Mouse (Mus musculus) cortical plate, adult 2 months (tissue): Measurements from ENCODE around the gene Spata32. TPM values are rescaled to one million over a fixed set of nuclear protein-coding genes. Genes with fewer than 3 reads are reported as not detected.
A peak's percentile ranks its signal among the peaks of the same experiment; 100 is the strongest.

Source experiments
- H3K27ac ChIP-seq: fragments of 200-500 bp; 2 replicates; pipeline ENCODE4 v1.5.1; 2012; ENCODE audit warnings: low read length, control low read depth, inconsistent platforms; ENCODE audit not compliant: insufficient read depth
- H3K4me1 ChIP-seq: fragments of 200-500 bp; 2 replicates; pipeline ENCODE4 v1.6.1; 2011; ENCODE audit warnings: low read length; ENCODE audit not compliant: control insufficient read depth, insufficient read depth
- H3K4me3 ChIP-seq: fragments of 200-500 bp; 2 replicates; pipeline ENCODE4 v1.5.1; 2011; ENCODE audit warnings: mild to moderate bottlenecking, low read length, control low read depth; ENCODE audit not compliant: insufficient read depth
- CTCF ChIP-seq: fragments of 200-500 bp; IDR thresholded peaks from 2 replicates; pipeline ENCODE4 v1.5.1; 2011; ENCODE audit warnings: mild to moderate bottlenecking, control low read depth, low read length; ENCODE audit not compliant: insufficient read depth; ENCODE audit errors: extremely low read depth
- POLR2A ChIP-seq: fragments of 200-500 bp; IDR thresholded peaks from 2 replicates; pipeline ENCODE4 v1.6.1; 2011; ENCODE audit warnings: mild to moderate bottlenecking, low read length, control low read depth; ENCODE audit not compliant: insufficient read depth; ENCODE audit errors: extremely low read depth
- polyA plus RNA-seq: library from polyadenylated mRNA; depleted of rRNA; stranded (reverse); fragments of >200 nt; gene quantifications from 2 replicates; pipeline ENCODE4 v1.2.3, GENCODE M21; 2012

Spata32 gene
- polyA plus RNA-seq, 1 experiment, result 2.5 TPM

GRCm38 (mm10) chr11:103181349-103181748 lies 36.9 kb downstream of the Spata32 start:
- TF ChIP-seq CTCF (no peak), POLR2A (no peak)
- no peak overlapping the region for H3K4me3 ChIP-seq
- H3K4me1 ChIP-seq, result peaks cover 4% of the 10 kb centered on the region
- no peak overlapping the region for H3K27ac ChIP-seq

- Histone ChIP-seq H3K4me3 (no peak overlapping the region), H3K4me1 (peaks cover 4% of the 10 kb centered on the region), H3K27ac (no peak overlapping the region)
- TF ChIP-seq CTCF (no peak), POLR2A (no peak)
Measured at GRCm38 (mm10) chr11:103180426-103180825, 37.8 kb downstream of the Spata32 start.

DNA sequence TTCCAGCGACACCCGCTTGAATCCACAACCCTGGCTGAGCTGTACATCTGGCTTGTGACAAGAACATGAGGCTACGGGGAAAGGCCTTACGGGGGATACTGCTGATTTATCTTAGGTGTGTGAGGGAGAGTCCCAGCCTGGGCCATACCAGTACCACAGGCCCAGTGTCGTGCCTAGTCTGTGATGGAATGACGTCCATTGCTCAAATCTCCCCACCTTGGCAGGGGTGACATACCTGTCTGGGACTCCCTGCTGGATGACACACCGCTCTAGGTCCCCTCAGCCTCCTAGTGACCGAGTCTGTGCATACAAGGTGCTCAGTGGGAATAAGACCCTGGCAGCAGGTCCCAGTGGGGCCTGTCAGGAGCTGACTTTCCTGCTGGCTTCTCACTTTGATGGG lies 39.5 kb downstream of the Spata32 start:
- TF ChIP-seq POLR2A (no peak), CTCF (no peak)
- Histone ChIP-seq H3K27ac (no peak overlapping the region), H3K4me3 (no peak overlapping the region), H3K4me1 (peaks cover 7% of the 10 kb centered on the region)

DNA sequence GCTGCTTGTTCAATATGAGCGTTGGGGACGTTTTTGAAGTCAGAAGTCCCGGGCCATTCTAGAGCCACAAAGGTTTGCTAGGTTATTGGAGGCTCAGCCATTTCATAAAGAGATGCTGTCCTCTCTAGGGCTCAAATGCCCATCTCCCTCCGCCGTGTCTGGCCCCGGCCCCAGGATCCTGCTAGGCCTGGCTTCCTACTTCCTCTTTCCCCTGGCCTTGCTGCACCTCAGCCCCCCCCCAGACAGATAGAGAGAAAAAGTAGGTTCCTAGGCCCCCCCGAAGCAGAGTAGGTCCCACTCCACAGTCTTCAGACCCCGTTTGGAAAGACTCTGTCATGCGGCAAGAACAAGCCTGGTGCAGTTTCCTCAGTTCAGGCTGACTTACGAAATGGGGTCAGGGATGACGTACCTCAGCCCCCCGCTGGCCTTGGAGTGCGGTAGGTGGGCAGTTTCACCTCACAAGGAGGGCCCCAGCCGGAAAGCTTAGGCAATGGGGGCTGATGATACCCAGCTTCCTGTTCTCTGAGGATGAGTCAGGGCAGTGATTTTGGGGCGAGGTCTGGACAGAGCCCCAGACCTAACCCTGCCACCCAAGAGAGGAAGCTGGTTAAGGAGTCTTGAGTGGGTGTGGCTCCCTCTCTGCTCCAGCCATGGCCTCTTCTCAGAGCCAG lies 40.3 kb downstream of the Spata32 start:
- no peak overlapping the region for H3K4me3 ChIP-seq
- H3K27ac ChIP-seq, result no peak overlapping the region
- TF ChIP-seq POLR2A (no peak), CTCF (no peak)
- peaks cover 9% of the 10 kb centered on the region for H3K4me1 ChIP-seq

DNA sequence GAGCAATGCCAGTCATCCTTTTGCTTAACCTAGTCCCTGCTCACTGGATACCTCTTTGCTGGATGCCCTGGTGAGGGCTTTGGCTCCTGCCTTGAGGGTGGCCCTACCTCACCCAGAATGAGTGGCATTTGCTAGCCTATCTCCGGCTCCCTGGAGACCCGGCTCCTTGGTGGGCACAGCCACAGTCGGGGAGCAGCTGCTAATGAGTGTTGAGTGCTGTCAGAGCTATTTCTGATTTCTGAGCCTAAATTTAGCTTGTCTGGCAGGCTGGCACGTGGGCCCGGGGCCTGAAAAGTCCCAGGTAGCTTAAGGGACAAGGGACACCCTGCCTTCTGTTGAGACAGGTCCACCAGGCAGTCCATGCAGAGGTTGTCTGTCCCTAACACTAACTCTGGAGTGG lies 41.0 kb downstream of the Spata32 start:
- H3K27ac ChIP-seq, result no peak overlapping the region
- H3K4me3 ChIP-seq, result no peak overlapping the region
- TF ChIP-seq CTCF (no peak), POLR2A (no peak)
- peaks cover 10% of the 10 kb centered on the region for H3K4me1 ChIP-seq

- no peak overlapping the region for H3K4me3 ChIP-seq
- no peak overlapping the region for H3K27ac ChIP-seq
- H3K4me1 ChIP-seq, result peaks cover 10% of the 10 kb centered on the region
- TF ChIP-seq CTCF (no peak), POLR2A (no peak)
Measured at GRCm38 (mm10) chr11:103176510-103176909, 41.7 kb downstream of the Spata32 start.

GRCm38 (mm10) chr11:103175688-103176442 lies 42.4 kb downstream of the Spata32 start:
- no peak for TF ChIP-seq POLR2A
- TF ChIP-seq CTCF, result no peak
- Histone ChIP-seq H3K27ac (no peak overlapping the region), H3K4me1 (peaks cover 10% of the 10 kb centered on the region), H3K4me3 (no peak overlapping the region)

DNA sequence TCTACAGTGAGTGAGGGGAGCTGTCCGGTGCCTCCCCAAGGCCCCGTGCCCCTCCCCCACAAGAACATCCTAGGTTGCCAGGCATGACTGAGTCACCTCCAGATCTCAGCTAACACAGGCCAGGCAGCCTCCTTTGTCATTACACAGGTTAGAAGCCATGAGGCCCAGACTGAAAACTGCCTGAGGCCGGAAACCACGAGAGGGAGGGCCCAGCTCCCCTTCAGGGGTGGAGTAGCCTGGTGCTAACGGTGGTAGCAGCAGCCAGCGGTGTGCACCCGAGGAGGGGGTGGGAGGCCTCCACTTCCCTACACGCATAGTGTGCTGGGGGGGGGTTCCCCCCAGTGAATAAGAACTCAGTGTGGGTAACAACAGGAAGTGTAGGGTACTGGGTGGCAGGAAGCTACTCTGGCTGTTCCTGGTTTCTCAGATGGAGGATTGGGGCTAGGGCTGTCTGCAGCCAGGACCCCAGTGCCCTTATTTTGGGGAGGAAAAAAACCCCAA lies 43.3 kb downstream of the Spata32 start:
- Histone ChIP-seq H3K27ac (no peak overlapping the region), H3K4me3 (no peak overlapping the region), H3K4me1 (peaks cover 13% of the 10 kb centered on the region)
- TF ChIP-seq POLR2A (no peak), CTCF (no peak)

DNA sequence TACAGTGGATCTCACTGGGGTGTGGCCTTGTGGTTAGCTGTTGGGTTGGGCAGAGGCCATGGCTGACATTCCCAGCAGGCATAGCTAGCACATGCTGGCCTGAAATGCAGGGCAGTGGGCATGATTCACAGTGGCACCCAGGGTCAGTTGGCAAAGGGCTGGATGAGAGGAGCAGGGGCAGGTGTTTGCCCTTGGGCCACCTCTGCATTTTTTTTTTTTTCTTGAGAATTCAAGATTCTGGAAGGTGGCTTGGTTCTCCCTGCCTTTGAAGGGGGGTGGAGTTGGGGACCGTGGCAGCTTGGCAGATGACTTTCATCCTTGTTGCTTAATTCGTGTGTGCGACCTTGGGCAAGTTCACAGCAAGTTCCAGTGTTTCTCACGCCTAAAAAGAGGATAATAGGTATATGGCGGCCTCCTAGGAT lies 43.8 kb downstream of the Spata32 start:
- Histone ChIP-seq H3K4me1 (peaks cover 13% of the 10 kb centered on the region), H3K27ac (no peak overlapping the region), H3K4me3 (no peak overlapping the region)
- TF ChIP-seq CTCF (no peak), POLR2A (no peak)

GRCm38 (mm10) chr11:103173771-103174344 lies 44.4 kb downstream of the Spata32 start:
- Histone ChIP-seq H3K4me1 (peaks cover 14% of the 10 kb centered on the region), H3K27ac (no peak overlapping the region)
- TF ChIP-seq POLR2A, result no peak
- no peak for TF ChIP-seq CTCF

More at GRCm38 (mm10) chr11:103173771-103174344, 44.4 kb downstream of the Spata32 start:
- H3K4me3 ChIP-seq, result 0 out of 2 replicates have a peak overlapping the region, but pooled peaks have one; percentile 3
